Mouse (Mus musculus) heart, embryonic 13.5 days (tissue): ENCODE measurements at regions not wholly inside any gene's neighbourhood (a gene's known extent, or its start where the extent isn't known, plus 50 kb on each side); places are given as distances from the start of the nearest gene placed in this dataset.

ENCODE experiments used
- ATAC-seq: fragments of 200-750 bp; cut with Nextera tagmentation; 2 replicates; pipeline ENCODE4 v1.8.0; 2017; ENCODE audit warnings: moderate TSS enrichment; ENCODE audit not compliant: insufficient number of reproducible peaks, low FRiP score, low TSS enrichment; ENCODE audit errors: extremely low read depth
- H3K27ac ChIP-seq: fragments of 300-500 bp; sonication (generic); replicated peaks from 2 replicates; pipeline ENCODE4 v1.5.1; 2015; ENCODE audit warnings: moderate library complexity, mild to moderate bottlenecking, inconsistent platforms
- H3K27me3 ChIP-seq: fragments of 300-500 bp; sonication (generic); replicated peaks from 2 replicates; pipeline ENCODE4 v1.6.1; 2015; ENCODE audit warnings: mild to moderate bottlenecking, inconsistent platforms
- H3K36me3 ChIP-seq: fragments of 300-500 bp; sonication (generic); 2 replicates; pipeline ENCODE4 v1.6.1; 2015; ENCODE audit warnings: mild to moderate bottlenecking, inconsistent platforms
- H3K4me1 ChIP-seq: fragments of 300-500 bp; sonication (generic); 2 replicates; pipeline ENCODE4 v1.6.1; 2015; ENCODE audit warnings: inconsistent platforms
- H3K4me2 ChIP-seq: fragments of 300-500 bp; sonication (generic); 2 replicates; pipeline ENCODE4 v1.6.1; 2015; ENCODE audit warnings: inconsistent platforms, mild to moderate bottlenecking, moderate library complexity
- H3K4me3 ChIP-seq: fragments of 300-500 bp; sonication (generic); 2 replicates; pipeline ENCODE4 v1.5.1; 2015; ENCODE audit warnings: moderate library complexity, mild to moderate bottlenecking, inconsistent platforms
- H3K9ac ChIP-seq: fragments of 300-500 bp; sonication (generic); 2 replicates; pipeline ENCODE4 v1.6.1; 2015; ENCODE audit warnings: inconsistent platforms, mild to moderate bottlenecking, moderate library complexity
- H3K9me3 ChIP-seq: fragments of 300-500 bp; sonication (generic); 2 replicates; pipeline ENCODE4 v1.6.1; 2016; ENCODE audit warnings: inconsistent platforms
- WGBS: fragments of 180-500 bp; shearing (Covaris S2); methylation state at CpG from one replicate; pipeline ENCODE4 v1.1.7; 2015; ENCODE audit warnings: mixed read lengths; 5-methylcytosine and 5-hydroxymethylcytosine counted together

DNA sequence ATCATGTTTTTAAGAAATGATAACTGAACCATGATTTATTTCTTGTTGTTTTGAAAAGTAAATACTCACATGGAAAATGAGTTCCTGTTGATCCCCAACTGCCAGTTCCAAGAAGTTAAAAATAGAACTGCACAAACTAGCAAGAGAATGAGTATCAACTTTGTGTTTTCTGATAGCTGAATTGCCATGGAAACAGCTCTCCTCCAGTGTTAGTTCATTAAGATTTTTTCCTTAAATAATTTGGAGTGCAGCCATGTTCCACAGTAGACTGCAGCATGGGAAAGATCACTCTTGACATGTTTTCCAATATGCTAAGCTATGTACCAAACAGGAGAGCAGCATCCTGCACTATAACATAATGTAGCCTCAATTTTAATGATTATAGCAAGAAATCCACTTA, 208.0 kb upstream of the Tars start:
- H3K4me1 ChIP-seq: no peaks in the 10 kb centered on the region
- ATAC-seq: no peak
- no peaks in the 10 kb centered on the region for H3K36me3 ChIP-seq
- no peaks in the 10 kb centered on the region for H3K9me3 ChIP-seq
- no peaks in the 10 kb centered on the region for H3K27me3 ChIP-seq
- no peak overlapping the region for H3K4me2 ChIP-seq
- H3K9ac ChIP-seq: no peak overlapping the region
- H3K4me3 ChIP-seq: no peak overlapping the region
- no peak overlapping the region for H3K27ac ChIP-seq

DNA sequence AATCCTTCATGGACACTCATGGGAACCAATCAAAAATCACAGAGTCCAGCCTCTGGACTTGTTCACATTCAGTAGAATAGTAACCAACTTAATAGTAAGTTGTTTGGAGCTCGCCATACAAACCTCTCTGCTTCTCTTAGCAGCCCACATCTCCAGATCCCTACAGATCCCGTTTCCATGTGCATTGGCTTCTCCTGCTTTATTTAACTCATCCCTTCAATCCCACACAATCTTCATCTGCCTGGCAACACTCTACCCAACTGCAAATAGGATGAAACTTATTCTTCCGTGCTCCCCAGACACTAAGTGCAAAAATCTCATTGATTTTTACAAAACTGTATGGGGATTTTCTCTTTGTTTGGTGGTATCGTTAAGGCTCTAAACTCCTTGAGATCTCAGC, 206.2 kb upstream of the Tars start:
- Histone ChIP-seq H3K4me3 (no peak overlapping the region), H3K9ac (no peak overlapping the region), H3K27me3 (no peaks in the 10 kb centered on the region), H3K9me3 (no peaks in the 10 kb centered on the region), H3K4me2 (no peak overlapping the region), H3K36me3 (no peaks in the 10 kb centered on the region), H3K4me1 (no peaks in the 10 kb centered on the region), H3K27ac (no peak overlapping the region)
- ATAC-seq: no peak
- WGBS: 79% methylated on average over 4 of the region's 4 CpGs

DNA sequence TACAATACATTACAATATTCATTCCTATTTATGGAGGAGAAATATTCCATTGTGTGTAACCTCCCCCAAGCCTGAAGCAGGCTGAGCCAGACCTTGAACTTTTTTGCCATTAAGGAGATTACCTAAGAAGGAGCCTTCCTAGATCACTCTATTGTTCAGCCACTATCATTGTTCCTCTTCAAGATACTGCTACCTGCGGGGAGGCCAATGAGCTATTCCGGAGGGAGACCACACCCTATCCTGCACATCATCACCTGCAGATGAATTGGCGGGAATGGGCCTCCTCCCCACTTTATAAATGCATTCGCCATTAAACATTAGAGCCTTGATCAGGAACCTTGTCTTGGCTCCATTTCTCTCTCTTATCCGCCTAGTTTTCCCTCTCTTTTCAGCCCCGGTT, 197.6 kb upstream of the Tars start:
- H3K36me3 ChIP-seq: no peaks in the 10 kb centered on the region
- 74% methylated on average over 6 of the region's 6 CpGs for WGBS
- H3K4me2 ChIP-seq: no peak overlapping the region
- H3K9ac ChIP-seq: no peak overlapping the region
- ATAC-seq: no peak
- no peak overlapping the region for H3K27ac ChIP-seq
- H3K9me3 ChIP-seq: no peaks in the 10 kb centered on the region
- no peak overlapping the region for H3K4me3 ChIP-seq
- no peaks in the 10 kb centered on the region for H3K4me1 ChIP-seq
- H3K27me3 ChIP-seq: no peaks in the 10 kb centered on the region

DNA sequence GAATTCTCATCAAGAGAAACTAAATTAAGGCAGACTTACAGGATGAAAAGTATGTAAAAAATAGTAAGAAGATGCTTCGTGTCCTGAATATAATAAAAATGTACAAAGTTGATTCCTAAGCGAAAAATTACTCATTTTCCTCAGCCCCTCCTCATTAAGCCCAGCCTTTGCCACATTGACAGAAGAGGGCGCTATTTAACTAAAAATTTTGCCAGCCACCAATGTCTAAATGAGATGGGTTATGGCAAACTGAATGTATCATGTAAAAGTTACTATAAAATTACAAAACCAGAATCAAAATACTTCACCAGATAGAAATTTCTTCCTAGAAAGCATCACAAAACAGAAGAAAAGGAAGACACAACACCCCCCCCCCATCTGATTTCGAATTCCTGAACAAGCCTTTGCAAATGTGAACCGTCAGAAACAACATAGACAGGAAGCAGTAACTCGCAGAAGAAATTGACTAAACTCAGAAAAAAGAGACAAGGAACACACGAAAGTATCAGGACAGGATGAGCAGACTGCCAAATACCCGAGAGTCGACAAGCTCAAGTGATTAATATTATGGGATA, 191.2 kb upstream of the Tars start:
- no peak for ATAC-seq
- Histone ChIP-seq H3K9me3 (no peaks in the 10 kb centered on the region), H3K9ac (no peak overlapping the region), H3K4me1 (peaks cover 7% of the 10 kb centered on the region; the same call in 1 of the 2 replicates), H3K4me3 (no peak overlapping the region), H3K27me3 (no peaks in the 10 kb centered on the region), H3K36me3 (no peaks in the 10 kb centered on the region), H3K27ac (peak overlapping the region; percentile 73; the same call in 1 of the 2 replicates), H3K4me2 (no peak overlapping the region)
- WGBS: 29% methylated on average over 9 of the region's 9 CpGs

DNA sequence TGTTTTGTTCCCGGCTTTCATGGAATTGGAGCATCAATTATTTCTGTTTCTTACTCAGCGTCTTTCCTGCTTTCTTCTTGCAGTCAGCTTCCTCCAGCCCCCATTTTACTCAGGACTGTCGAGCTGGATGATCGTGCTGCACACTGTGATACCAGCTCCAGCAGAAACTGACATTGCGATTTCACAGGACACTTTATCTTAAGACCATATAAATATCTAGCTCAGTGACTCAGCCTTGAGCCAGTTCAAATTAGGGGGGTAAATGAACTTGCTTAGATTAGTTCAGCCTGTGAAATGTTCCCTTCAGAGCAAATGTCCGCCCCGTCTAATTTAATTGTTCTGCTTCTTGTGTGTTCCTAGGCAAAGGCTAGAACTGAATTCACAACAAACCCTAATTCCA, 190.3 kb upstream of the Tars start:
- H3K4me2 ChIP-seq: peak overlapping the region; percentile 11; the same call in 1 of the 2 replicates
- H3K4me1 ChIP-seq: peaks cover 7% of the 10 kb centered on the region; the same call in 1 of the 2 replicates
- H3K9me3 ChIP-seq: no peaks in the 10 kb centered on the region
- H3K9ac ChIP-seq: no peak overlapping the region
- peak overlapping the region; percentile 73 for H3K27ac ChIP-seq
- 34% methylated on average over 7 of the region's 7 CpGs for WGBS
- no peak overlapping the region for H3K4me3 ChIP-seq
- ATAC-seq: no peak
- no peaks in the 10 kb centered on the region for H3K36me3 ChIP-seq
- no peaks in the 10 kb centered on the region for H3K27me3 ChIP-seq

DNA sequence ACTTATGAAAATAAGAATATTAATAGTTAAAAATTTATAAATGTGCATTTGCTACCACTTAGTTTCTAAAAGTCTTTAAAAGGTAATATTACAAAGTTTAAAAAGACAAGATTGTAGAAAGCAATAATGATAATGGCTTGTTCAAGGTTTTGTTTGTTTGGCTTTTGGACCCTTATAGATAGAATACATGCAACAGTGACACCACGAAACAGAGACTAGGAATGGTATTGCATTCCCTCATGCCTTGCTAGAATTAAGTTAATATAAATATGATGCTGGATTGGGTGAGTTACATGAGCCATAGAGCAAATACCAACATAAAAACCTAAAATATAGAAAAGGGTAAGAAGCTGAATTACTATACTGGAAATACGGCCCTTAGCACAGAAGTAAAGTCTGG, 186.9 kb upstream of the Tars start:
- no peaks in the 10 kb centered on the region for H3K9me3 ChIP-seq
- 85% methylated on average over 2 of the region's 2 CpGs for WGBS
- H3K36me3 ChIP-seq: no peaks in the 10 kb centered on the region
- no peak overlapping the region for H3K4me2 ChIP-seq
- H3K9ac ChIP-seq: no peak overlapping the region
- ATAC-seq: no peak
- H3K4me1 ChIP-seq: peaks cover 7% of the 10 kb centered on the region; the same call in 1 of the 2 replicates
- H3K27me3 ChIP-seq: no peaks in the 10 kb centered on the region
- no peak overlapping the region for H3K4me3 ChIP-seq
- H3K27ac ChIP-seq: no peak overlapping the region

DNA sequence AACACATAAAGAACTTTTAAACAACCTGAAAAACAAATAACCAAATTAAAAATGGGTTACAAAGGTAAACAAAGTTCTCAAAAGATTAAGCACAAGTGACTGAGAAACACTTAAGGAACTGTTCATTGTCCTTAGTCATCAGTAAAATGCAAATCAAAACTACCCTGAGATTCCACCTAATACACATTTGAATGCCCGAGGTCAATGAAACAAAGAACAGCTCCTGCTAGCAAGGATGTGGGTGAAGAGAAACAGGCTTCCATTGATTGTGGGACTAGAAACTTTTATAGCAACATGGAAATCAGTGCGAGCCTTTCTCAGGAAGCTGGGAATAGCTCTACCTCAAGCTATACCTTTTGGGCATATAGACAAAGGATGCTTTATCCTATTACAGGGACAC, 184.7 kb upstream of the Tars start:
- no peaks in the 10 kb centered on the region for H3K9me3 ChIP-seq
- H3K4me3 ChIP-seq: no peak overlapping the region
- no peak for ATAC-seq
- no peaks in the 10 kb centered on the region for H3K36me3 ChIP-seq
- 76% methylated on average over 2 of the region's 2 CpGs for WGBS
- no peaks in the 10 kb centered on the region for H3K27me3 ChIP-seq
- H3K4me1 ChIP-seq: no peaks in the 10 kb centered on the region
- H3K9ac ChIP-seq: no peak overlapping the region
- H3K4me2 ChIP-seq: no peak overlapping the region
- H3K27ac ChIP-seq: no peak overlapping the region

DNA sequence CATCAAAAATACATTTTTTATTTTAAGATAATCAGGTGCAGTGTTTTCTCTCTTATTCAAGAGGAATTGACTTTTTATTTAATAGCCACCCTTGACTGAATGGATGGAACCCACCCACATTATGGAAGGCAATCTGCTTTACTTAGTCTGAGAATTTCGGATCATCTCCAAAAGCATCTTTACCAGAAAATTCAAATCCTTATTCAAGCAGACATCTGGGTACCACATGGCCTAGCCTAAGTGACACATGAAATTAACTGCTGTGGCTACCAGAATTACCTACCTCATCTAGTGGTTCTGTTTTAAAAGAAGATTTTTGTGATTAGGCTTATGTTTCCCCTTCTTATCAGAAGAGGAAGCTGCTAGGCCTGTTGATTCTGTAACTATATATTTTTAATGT, 178.9 kb upstream of the Tars start:
- Histone ChIP-seq H3K9me3 (no peaks in the 10 kb centered on the region), H3K9ac (no peak overlapping the region), H3K36me3 (no peaks in the 10 kb centered on the region), H3K4me3 (no peak overlapping the region), H3K27ac (no peak overlapping the region), H3K4me1 (peaks cover 14% of the 10 kb centered on the region), H3K4me2 (no peak overlapping the region), H3K27me3 (no peaks in the 10 kb centered on the region)
- WGBS: 73% methylated on average over 1 of the region's 1 CpGs
- no peak for ATAC-seq

DNA sequence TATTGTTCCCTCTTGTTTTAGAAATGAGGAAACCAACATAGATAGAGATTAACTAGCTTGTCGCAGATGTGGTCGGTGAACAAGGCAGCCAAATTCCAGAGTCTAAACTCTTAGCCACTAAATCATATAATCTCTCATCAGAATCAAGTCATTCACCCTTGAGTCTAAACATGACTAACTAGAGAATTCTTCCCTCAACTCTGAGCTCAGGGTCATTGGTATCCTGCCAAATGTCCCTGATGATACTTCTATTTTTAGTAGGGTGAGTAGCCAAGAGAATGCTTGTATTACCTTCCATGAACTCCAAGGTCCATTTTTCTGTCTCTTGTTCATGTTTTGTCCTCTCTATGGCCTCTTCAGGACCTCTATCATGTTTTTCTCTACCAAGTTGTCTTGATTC, 174.9 kb upstream of the Tars start:
- H3K4me1 ChIP-seq: peaks cover 16% of the 10 kb centered on the region
- no peak overlapping the region for H3K9ac ChIP-seq
- H3K4me2 ChIP-seq: no peak overlapping the region
- H3K9me3 ChIP-seq: no peaks in the 10 kb centered on the region
- H3K36me3 ChIP-seq: no peaks in the 10 kb centered on the region
- 67% methylated on average over 2 of the region's 2 CpGs for whole genome bisulfite sequencing
- peak overlapping the region; percentile 12; the same call in 1 of the 2 replicates for H3K27ac ChIP-seq
- no peaks in the 10 kb centered on the region for H3K27me3 ChIP-seq
- no peak for ATAC-seq
- no peak overlapping the region for H3K4me3 ChIP-seq

DNA sequence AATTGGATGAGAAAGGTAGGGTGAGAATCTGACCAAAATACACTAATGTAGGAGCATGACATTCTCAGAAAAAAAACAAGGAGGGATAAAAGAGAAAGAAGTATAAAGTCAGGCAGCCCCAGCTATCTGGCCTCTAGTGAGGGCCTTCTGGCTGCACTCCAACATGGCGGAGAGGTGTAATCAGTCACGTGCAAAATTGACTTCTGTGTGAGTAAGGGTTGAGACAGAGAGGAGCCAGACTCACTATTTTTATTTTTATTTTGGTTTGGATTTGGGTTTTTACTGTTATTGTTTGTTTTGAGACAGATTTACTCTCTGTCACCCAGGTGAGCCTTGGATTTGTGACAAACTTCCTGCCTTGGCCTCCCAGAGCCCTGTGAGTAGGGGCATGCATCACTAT, 174.0 kb upstream of the Tars start:
- Histone ChIP-seq H3K4me1 (peaks cover 16% of the 10 kb centered on the region), H3K36me3 (no peaks in the 10 kb centered on the region), H3K4me2 (no peak overlapping the region), H3K4me3 (no peak overlapping the region), H3K9me3 (no peaks in the 10 kb centered on the region), H3K27ac (no peak overlapping the region), H3K9ac (no peak overlapping the region), H3K27me3 (no peaks in the 10 kb centered on the region)
- WGBS: 48% methylated on average over 2 of the region's 2 CpGs
- no peak for ATAC-seq

DNA sequence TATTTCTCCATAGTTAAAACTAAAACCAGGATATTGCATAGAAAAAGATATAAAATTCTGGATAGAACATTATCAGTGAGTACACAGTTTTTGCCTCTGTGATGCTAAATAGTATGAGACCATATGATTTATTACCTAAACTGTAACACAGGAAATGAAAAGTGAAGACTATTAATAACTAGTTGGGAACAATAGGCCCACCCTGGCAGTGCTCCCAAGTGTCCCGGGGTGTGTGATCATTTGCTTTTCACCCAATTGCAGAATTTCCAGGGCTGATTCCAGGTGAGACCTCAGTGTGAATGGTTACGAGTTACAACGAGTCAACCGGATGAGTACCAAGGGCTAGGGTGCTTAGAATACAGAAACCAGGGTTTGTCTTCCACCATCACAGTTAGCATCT, 172.6 kb upstream of the Tars start:
- Histone ChIP-seq H3K27me3 (no peaks in the 10 kb centered on the region), H3K9me3 (no peaks in the 10 kb centered on the region), H3K4me1 (peaks cover 16% of the 10 kb centered on the region), H3K27ac (no peak overlapping the region), H3K9ac (no peak overlapping the region), H3K4me2 (no peak overlapping the region), H3K36me3 (no peaks in the 10 kb centered on the region), H3K4me3 (no peak overlapping the region)
- ATAC-seq: no peak
- 78% methylated on average over 4 of the region's 4 CpGs for WGBS

DNA sequence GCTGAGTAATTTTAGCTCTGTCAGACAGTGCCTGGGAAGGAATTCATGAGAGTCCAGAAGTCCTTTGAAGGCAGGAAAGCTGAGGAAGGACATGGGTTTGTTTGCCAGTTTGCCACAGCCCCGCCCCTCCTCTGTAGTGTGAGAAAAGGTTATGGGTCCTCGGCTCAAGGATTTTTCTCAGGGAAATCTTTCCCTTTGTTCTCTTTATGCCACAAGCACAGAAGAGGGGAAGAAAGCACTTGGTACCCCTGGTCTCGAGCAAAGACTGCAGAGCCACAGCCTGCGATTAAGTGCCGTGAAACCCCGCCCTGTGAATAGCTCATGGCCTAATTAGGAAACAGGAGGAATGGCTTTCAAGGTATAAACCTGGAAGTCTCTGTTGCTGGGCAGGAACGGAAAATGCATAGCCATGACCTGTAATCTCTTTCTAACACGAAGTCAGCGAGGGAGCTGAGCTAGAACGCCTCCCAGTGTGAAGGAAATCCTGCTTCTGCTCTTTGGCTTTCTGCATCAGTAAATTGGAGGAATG, 166.1 kb upstream of the Tars start:
- 25% methylated on average over 10 of the region's 10 CpGs for WGBS
- Histone ChIP-seq H3K9ac (peak overlapping the region; percentile 51), H3K9me3 (no peaks in the 10 kb centered on the region), H3K4me3 (no peak overlapping the region), H3K27ac (peak overlapping the region; percentile 51), H3K27me3 (no peaks in the 10 kb centered on the region), H3K4me2 (peak overlapping the region; percentile 53), H3K36me3 (no peaks in the 10 kb centered on the region), H3K4me1 (peaks cover 11% of the 10 kb centered on the region)
- ATAC-seq: no peak
